Mouse (Mus musculus): ENCODE results near the gene Cep70.
A peak's percentile ranks its signal among the peaks of the same experiment; 100 is the strongest.

The Cep70 gene

GRCm38 (mm10) chr9:99319343-99319951 lies 76.3 kb downstream of the Cep70 start:
- peak; percentile 42 for DNase-seq (ENCODE audit: low read depth, low spot score)

GRCm38 (mm10) chr9:99320006-99320405 lies 76.8 kb downstream of the Cep70 start:
- no peak for DNase-seq (ENCODE audit: low read depth, low spot score)

DNA sequence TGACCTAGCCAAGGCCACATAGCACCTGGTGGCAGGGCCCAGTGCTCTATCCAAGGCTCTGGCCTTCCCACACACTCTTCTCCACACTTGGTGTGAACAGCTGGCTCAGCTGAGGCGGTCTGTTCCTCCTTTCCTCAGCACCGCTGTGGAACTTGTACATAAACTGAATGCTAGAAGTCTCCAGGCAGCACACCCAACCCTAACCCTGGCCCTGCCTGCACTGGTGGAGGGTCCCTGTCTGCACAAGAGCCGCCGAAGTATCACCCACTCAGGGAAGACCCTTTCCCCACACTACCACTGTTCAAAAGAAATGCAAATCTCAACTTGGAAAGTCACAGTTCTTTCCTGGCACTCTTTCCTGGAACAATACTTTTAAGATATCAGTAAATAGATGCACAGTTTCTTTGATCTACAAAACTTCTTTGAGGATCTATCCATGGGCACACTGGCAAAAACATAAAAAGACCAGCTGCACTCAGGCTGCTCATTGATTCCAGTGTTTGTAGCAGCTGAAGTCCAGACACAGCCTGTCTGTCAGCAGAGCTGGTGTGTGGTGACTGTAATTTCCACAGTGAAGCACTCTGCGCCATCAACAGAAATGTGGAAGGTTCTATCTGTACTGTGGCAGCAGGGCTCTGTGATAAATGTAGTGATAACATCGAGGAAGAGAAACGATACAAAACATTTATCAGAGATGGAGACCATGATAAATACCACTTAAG lies 82.2 kb downstream of the Cep70 start:
- no peak for DNase-seq (ENCODE audit: low read depth, low spot score)

DNA sequence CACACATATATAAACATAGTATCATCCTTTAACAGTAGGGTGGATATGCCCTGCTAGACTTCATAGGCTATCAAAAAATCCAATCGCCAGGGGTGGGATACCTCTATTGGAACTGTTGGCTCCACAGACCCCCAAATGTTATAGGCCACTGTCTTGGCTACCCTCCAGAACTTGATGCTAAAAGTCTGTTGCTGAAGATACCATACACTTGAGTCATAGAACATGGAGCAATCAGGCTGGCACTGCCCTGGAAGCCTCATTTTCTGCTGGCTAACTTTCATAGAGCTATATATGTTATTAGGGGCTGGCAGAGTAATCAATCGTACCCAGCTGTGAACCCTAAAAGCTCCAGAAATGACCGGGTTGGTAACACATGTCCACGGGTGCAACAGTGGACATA lies 82.8 kb downstream of the Cep70 start:
- no peak for DNase-seq (ENCODE audit: low read depth, low spot score)

DNA sequence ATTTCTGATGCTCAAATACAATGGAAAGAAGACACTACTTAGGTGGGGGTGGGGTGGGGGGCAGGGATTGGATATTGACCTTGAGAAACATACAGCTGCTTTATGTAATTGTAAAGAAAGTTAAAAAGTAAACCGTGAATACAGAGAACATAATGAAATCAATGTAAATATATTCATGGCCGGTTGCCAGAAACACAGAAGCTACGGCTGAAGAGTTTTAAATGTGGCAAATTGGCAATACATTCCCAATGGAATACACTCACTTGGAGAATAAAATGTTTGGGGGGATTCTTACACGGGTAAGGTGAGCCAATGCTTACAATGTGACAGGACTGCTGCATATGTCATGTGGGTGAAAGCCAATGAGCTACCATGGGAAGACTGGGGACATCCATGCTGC lies 83.7 kb downstream of the Cep70 start:
- DNase-seq (ENCODE audit: low read depth, low spot score): no peak

GRCm38 (mm10) chr9:99336538-99336937 lies 93.4 kb downstream of the Cep70 start:
- DNase-seq (ENCODE audit: low read depth, low spot score): no peak

- DNase-seq (ENCODE audit: low read depth, low spot score): no peak
These were observed 95.1 kb downstream of the Cep70 start for GRCm38 (mm10) chr9:99338293-99338692.

DNA sequence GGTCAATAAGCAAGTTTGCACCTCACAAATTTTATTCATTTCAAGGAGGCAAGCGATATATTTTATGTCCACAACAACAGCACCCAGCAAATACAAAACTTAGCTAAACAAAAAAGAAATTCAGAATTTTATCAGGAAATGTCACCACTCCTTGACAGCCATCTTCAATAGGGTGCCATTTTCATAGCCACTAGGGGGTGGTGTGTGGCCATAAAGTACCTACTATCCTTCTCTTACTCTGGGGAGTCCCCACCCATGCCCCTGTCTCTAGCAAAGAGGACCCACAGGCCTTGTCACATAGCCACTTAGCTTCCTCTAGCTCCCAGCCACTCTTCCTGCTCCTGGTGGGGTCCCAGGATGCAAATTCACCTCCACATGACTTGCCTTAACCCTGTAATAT lies 96.0 kb downstream of the Cep70 start:
- DNase-seq (ENCODE audit: low read depth, low spot score): peak; percentile 62

- no peak for DNase-seq (ENCODE audit: low read depth, low spot score)
These were observed 97.0 kb downstream of the Cep70 start for GRCm38 (mm10) chr9:99340126-99340525.

- no peak for DNase-seq (ENCODE audit: low read depth, low spot score)
These were observed 98.4 kb downstream of the Cep70 start for GRCm38 (mm10) chr9:99341600-99341999.

GRCm38 (mm10) chr9:99345351-99345792 lies 102.2 kb downstream of the Cep70 start:
- no peak for DNase-seq (ENCODE audit: low read depth, low spot score)

Data from ZHBTc4 (cell line).